Mouse (Mus musculus): ENCODE results near the gene Cfap161.

The Cfap161 gene

GRCm38 (mm10) chr7:83738623-83739462 is 55.8 kb downstream of the Cfap161 start:
- no peak for DNase-seq

DNA sequence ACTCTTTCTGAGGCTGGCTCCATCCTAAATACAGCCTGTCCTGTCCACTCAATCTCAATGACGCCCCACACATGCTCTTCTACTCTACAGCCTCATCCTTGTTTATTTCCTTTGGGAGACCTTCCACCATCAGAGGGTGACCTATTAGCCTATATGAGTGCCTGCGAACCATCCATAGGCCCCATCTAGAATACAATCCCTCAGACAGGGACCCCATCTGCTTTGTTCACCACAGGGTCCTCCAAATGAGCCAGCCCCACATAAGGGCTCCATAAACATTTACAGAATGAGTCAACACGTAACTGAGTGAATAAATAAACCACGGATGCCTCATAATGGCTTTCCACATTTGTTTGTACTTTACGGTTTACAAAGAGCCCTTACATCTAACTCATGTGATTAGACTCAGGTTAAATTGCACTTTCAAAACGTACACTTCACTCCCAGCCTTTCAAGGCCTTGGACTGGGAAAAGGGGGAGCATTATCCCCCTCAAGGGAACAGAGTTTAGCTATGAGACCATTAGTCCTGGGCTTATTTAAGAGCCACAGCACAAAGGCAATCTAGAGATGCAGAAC is 56.7 kb downstream of the Cfap161 start:
- no peak for DNase-seq

DNA sequence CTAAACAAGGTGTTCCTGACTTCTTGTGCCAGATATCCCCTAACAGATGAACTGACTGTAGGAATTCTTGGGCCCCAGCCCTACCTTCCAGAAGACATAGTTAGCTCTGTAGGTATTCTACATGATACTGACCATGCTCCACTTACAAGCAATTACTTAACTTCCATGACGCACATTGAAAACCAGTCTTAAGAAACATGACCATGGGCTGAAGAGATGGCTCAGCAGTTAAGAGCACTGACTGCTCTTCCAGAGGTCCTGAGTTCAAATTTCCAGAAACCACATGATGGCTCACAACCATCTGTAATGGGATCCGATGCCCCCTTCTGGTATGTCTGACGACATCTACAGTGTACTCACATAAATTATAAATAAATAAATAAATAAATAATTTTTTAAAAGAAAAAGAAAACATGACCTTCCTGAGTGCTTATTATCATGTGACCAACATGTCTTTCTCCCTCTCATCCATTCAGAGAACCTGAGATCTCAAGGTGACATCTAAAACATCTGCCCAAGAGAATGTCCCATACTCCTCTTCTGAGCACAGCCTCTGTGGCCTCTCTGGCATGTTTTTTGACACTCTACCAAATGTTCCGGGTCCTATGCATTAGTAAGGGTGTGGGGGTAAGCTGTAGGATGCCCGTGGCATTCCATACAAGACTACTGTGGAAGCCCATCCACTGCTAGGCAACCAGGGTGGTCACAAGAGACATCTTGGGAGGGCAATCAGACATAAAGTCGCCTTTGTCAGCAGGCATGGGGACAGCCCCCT is 58.2 kb downstream of the Cfap161 start:
- no peak for DNase-seq

DNA sequence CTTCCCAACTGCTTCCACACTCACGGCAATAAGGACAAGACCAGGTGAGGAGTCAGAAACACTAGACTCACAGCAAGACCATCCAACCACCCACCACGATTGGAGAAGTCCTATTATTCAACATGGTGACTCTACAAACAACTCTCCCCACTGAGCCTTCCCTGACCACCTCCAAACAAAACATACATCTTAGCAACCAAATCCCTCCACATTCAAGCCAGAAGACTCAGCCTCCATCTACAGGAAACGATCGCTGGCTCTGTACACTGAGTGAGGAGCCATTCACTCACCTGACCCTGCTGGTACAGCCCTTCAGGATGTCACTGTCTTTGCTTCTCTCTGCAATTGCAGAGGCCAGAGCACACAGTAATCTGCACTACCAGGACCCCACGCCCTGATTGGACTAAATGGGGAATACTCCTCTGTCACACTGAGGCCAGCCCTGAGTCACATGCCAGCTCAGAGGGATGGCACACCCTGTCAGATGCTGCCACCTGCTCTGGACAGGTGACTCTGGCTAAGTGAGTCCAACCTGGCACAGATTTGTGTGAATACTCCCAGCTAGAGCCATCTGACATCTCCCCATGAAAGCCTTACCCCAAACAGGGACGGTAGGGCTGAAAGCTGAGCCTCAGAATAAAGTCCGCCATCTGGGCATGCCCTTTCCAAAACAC is 59.4 kb downstream of the Cfap161 start:
- no peak for DNase-seq

- DNase-seq, result no peak
These were observed 60.0 kb downstream of the Cfap161 start for GRCm38 (mm10) chr7:83734671-83735082.

DNA sequence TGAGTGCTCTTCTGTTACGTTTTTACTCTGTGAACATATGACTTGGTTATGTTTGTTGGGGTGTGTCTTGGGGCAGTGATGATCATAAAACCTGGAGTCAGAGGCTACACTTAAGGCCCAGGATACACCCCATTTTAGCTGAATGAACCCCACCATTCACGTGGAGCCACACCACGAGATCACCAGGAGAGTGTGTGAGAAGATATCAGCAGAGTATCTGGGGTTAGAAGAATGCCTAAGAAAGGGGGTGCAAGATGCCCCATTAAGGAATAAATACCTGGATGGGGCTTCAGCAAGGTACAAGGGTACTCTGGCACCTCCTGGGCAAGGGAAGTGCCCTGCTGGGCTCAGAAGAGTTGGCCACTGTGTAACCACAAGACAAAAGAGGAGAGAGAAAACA is 60.4 kb downstream of the Cfap161 start:
- no peak for DNase-seq

- DNase-seq, result no peak
These were observed 61.9 kb downstream of the Cfap161 start for GRCm38 (mm10) chr7:83732781-83733180.

- no peak for DNase-seq
These were observed 62.6 kb downstream of the Cfap161 start for GRCm38 (mm10) chr7:83731961-83732666.

DNA sequence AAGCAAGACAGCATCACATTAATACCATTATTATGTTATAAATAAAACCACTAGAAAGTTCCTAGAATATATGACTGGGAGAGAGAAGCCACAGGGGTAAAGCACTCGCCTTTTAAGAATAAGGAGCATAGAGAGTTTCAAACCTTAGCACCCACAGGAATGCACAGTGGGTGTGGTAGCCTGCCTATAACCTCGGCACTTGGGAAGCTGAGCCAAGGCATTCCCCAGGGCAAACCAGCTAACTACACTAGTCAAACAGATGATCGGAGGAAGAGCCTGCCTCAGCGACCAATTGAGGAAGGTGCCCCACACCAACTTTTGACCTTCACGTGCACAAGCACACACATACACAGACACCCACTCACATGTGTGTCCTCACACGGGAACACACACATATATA is 63.4 kb downstream of the Cfap161 start:
- no peak for DNase-seq

DNA sequence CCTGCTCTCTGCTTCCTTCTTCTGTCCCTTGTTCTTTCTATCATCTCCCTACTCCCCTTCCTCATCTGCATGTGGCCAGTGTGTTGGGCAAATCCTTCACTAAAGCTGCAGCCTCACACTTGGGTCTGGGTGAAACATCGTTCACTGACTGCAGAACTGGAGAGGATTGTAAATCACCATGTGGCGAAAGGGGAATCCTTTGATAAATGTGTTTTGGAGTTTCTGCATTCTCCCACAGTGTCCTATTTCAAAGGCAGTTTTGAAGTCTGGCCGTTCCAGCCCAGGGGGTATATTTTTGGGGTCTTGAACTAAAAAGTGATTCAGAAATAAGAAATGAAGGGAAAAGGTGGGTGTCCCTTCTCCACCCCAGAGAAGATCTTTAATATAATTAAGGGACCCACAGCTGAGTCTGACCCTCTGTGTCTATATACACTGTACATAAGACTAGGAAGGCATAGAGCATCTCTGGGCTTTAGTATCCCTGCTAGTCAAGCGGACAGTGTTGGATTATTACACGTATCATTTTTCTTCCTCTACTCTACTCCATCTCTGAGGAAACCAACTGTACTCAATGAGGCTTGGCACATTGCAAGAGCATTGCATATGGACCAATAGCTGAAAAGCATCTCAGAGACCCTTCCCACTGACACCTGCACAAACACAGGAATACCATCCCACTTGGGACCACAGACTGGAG is 67.6 kb downstream of the Cfap161 start:
- no peak for DNase-seq

DNA sequence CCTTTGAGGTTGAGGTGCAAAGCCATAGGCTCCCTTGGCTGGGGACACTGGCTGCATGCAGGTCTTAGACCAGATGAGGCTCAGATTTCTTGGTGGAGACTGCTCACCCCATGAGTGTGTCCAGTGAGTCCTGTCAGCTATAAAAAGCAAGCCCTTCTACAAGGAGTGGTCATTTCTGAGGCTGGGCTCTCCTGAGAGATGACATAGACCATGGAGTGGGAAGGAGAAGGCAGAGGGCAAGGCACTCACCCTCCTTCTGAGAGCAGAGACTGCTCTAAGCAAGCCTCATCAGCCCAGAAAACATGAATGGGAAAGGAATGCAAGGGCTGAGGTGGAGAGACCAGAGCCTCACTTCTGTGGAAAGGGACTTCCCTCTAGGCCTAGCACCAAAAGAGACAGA is 68.9 kb downstream of the Cfap161 start:
- DNase-seq, result no peak

DNA sequence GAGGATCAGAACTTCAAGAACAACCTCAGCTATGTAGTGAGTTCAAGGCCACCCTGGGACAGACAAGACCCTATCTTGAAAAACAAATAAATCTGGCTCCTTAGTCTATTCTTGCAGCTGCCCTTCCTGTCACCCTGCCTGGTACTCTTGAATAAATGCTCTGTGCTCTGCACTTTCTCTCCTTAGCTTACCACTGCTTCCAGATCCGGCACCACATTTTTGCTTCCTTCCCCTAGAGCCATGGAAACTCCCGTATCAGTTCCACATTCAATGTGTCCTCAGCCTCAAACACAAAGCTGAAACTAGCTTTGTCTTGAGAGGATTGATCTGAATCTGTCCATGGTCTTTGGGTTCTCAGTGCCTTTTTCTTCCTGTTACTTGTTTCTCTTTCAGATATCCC is 70.1 kb downstream of the Cfap161 start:
- DNase-seq, result no peak
